Comparison of ENCODE assay signal across 9 mouse cellular contexts in genomic region chr11:118634647-118635046, GRCm38 (mm10).
DNase-seq lines count a peak whose midpoint lies in the region; ATAC-seq and TF ChIP-seq lines count a peak whose summit lies in the region.
"Had no signal": no experiment of that assay in that cellular context is flagged by ENCODE, and none has a peak within 500 bp of the region (broad histone marks: within the 10 kb centered on the region; RNA-seq: fewer than 3 reads in every experiment).

No protein-coding gene starts in this region.

- H3K36me3 ChIP-seq in kidney, embryonic 16.5 days (ENCODE audit: insufficient read depth, low read length): no peaks in the 10 kb centered on the region
- no peaks in the 10 kb centered on the region for H3K36me3 ChIP-seq in ES-Bruce4 (ENCODE audit: control insufficient read depth, insufficient read depth, low read length, poor library complexity, severe bottlenecking)
- H3K36me3 ChIP-seq: embryonic facial prominence, embryonic 13.5 days; liver, embryonic 13.5 days had no signal

- 52% methylated on average over 8 of the region's 8 CpGs for WGBS in kidney, embryonic 16.5 days

- no peak for TF ChIP-seq POLR2A in ES-Bruce4 (IDR thresholded peaks at IDR 0.05; ENCODE audit: insufficient read depth, low read length)

- TF ChIP-seq EP300 in ES-Bruce4 (IDR thresholded peaks at IDR 0.05; ENCODE audit: insufficient read depth, low read depth, low read length): no peak

- no peak overlapping the region for H3K27ac ChIP-seq in kidney, embryonic 16.5 days (ENCODE audit: low read length)
- H3K27ac ChIP-seq in ES-Bruce4 (ENCODE audit: insufficient read depth, low read length): no peak overlapping the region
- H3K27ac ChIP-seq: embryonic facial prominence, embryonic 13.5 days; liver, embryonic 13.5 days had no signal

- H3K4me1 ChIP-seq in kidney, embryonic 16.5 days (ENCODE audit: insufficient read depth, low read length): no peaks in the 10 kb centered on the region
- no peaks in the 10 kb centered on the region for H3K4me1 ChIP-seq in ES-Bruce4 (ENCODE audit: control insufficient read depth, insufficient read depth, low read length)
- H3K4me1 ChIP-seq: embryonic facial prominence, embryonic 13.5 days; liver, embryonic 13.5 days had no signal

- H3K4me2 ChIP-seq in kidney, embryonic 16.5 days (replicated peaks; ENCODE audit: low read depth, low read length): no peak overlapping the region
- H3K4me2 ChIP-seq: embryonic facial prominence, embryonic 13.5 days; liver, embryonic 13.5 days had no signal

- H3K4me3 ChIP-seq in kidney, embryonic 16.5 days (ENCODE audit: low read length): no peak overlapping the region
- H3K4me3 ChIP-seq in ES-Bruce4 (ENCODE audit: low read depth, low read length): no peak overlapping the region
- H3K4me3 ChIP-seq: embryonic facial prominence, embryonic 13.5 days; liver, embryonic 13.5 days had no signal

- H3K27me3 ChIP-seq in kidney, embryonic 16.5 days (ENCODE audit: insufficient read depth, low read length): no peaks in the 10 kb centered on the region
- no peaks in the 10 kb centered on the region for H3K27me3 ChIP-seq in ES-Bruce4 (ENCODE audit: control insufficient read depth, insufficient read depth, low read length, poor library complexity, severe bottlenecking)
- H3K27me3 ChIP-seq: embryonic facial prominence, embryonic 13.5 days; liver, embryonic 13.5 days had no signal

- no peak for ATAC-seq in kidney, embryonic 16.5 days (ENCODE audit: low FRiP score, low TSS enrichment)
- no peak for ATAC-seq in megakaryocyte, adult 5-6 weeks (ENCODE audit: poor library complexity, severe bottlenecking)

- no peaks in the 10 kb centered on the region for H3K9me3 ChIP-seq in kidney, embryonic 16.5 days (ENCODE audit: low read length)
- H3K9me3 ChIP-seq in ES-Bruce4 (replicated peaks; ENCODE audit: control insufficient read depth, insufficient read depth, low read length, poor library complexity, severe bottlenecking): no peaks in the 10 kb centered on the region
- H3K9me3 ChIP-seq: embryonic facial prominence, embryonic 13.5 days; liver, embryonic 13.5 days had no signal

- no peak overlapping the region for H3K9ac ChIP-seq in kidney, embryonic 16.5 days (replicated peaks; ENCODE audit: low read length)
- H3K9ac ChIP-seq in ES-Bruce4 (ENCODE audit: low read depth, poor library complexity, severe bottlenecking): no peak overlapping the region
- H3K9ac ChIP-seq: embryonic facial prominence, embryonic 13.5 days; liver, embryonic 13.5 days had no signal

- peak; percentile 28 for DNase-seq in kidney, adult 18-20 months
- DNase-seq in B cell, adult 2 months: peak; percentile 15 to 23
- peak; percentile 40 for DNase-seq in induced T-regulatory cell, adult 2 months (ENCODE audit: low read depth)
- DNase-seq in layer of hippocampus, adult 8-10 months (ENCODE audit: low spot score in 2 of 2): no peak
- DNase-seq: liver, embryonic 13.5 days had no signal

- TF ChIP-seq CTCF in ES-Bruce4 (IDR thresholded peaks at IDR 0.05; ENCODE audit: low read depth, low read length): peak; percentile 79

Comparison
In these comparisons a context has a peak if more than half of its experiments do, and no peak if none do; other contexts are left out.
1. DNase-seq: peak in kidney, adult 18-20 months (single experiment), B cell, adult 2 months (2 of 2) and induced T-regulatory cell, adult 2 months (single experiment); none in layer of hippocampus, adult 8-10 months (0 of 2).